In the genomic region with DNA sequence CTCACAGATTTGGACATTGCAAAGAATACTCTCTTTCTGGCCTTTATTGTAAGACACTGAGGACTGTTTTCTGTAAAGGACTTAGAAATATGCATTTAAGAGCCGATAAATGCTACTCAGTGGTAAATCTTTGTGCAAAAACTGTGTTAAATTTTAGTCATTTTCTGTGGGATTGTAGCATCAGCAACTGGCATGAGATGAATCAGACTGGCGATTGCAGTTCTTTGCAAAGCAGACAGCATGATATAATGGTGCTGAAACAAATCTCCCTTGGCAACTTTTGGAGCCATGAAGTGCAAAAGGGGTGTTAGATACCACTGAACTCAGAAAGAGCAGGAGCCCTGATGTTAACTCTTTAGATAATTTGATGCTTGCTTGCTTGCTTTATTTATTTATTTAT, we compare ENCODE assay signal across 15 mouse cellular contexts.
A peak's percentile ranks its signal among the peaks of the same experiment; 100 is the strongest.
DNase-seq lines count a peak whose midpoint lies in the region.
"Had no signal": no experiment of that assay in that cellular context is flagged by ENCODE, and none has a peak within 500 bp of the region (broad histone marks: within the 10 kb centered on the region; RNA-seq: fewer than 3 reads in every experiment).

No protein-coding gene starts in this region.

- DNase-seq in heart, adult 11 months = peak; percentile 50
- no peak for DNase-seq in heart, postnatal 36 days
- DNase-seq in left cerebral cortex, postnatal 14 days (ENCODE audit: low spot score in 2 of 2) = peak; percentile 9 to 25
- no peak for DNase-seq in left cerebral cortex, adult 11 months (ENCODE audit: low spot score)
- DNase-seq in right cerebral cortex, adult 18-20 months = peak; percentile 31
- DNase-seq in right cerebral cortex, postnatal 4 days = no peak
- peak; percentile 44 for DNase-seq in telencephalon, adult 2 months (ENCODE audit: low read depth, low spot score)
- no peak for DNase-seq in thymus, postnatal 10 days (ENCODE audit: low spot score in 2 of 2)
- DNase-seq: adrenal gland, adult 2 months; adrenal gland, postnatal 25 days; cerebellum, adult 11 months; cerebellum, adult 8-10 months; cerebellum, postnatal 14 days; embryo, embryonic 11 days; gastrocnemius, postnatal 10 days had no signal

- intact Hi-C loops in heart, postnatal 36 days (cut with DNase I) = no loop called here
- intact Hi-C loops in left cerebral cortex, postnatal 14 days (cut with DNase I) = no loop called here

Comparison
In these comparisons a context has a peak if more than half of its experiments do, and no peak if none do; other contexts are left out.
1. DNase-seq: peak in heart, adult 11 months (single experiment), left cerebral cortex, postnatal 14 days (2 of 2), right cerebral cortex, adult 18-20 months (single experiment) and telencephalon, adult 2 months (single experiment); none in heart, postnatal 36 days (0 of 2), left cerebral cortex, adult 11 months (single experiment), right cerebral cortex, postnatal 4 days (single experiment) and thymus, postnatal 10 days (0 of 2).